Mouse (Mus musculus) lung, adult 18-20 months (tissue): Measurements from ENCODE around the gene Iyd.
"Not testable (repeated sequence)": the region's sequence is repeated elsewhere in the genome, so short reads cannot be mapped to it uniquely, and the experiment has no call there.

ENCODE experiments used
- DNase-seq, 2 experiments: peaks; one replicate each; pipeline ENCODE4 v3.0.0; 2022; ENCODE audit warnings: mixed read lengths in 2 of 2

The Iyd gene

GRCm38 (mm10) chr10:3540003-3540827, at the start of gene Iyd:
Gene Iyd (plus strand): TSS chr10:3540240.
- no peak for DNase-seq

- DNase-seq: no peak
Measured at GRCm38 (mm10) chr10:3496791-3497190, 43.2 kb upstream of the Iyd start.

GRCm38 (mm10) chr10:3500846-3501245, 39.2 kb upstream of the Iyd start:
- DNase-seq: not testable (repeated sequence)

DNA sequence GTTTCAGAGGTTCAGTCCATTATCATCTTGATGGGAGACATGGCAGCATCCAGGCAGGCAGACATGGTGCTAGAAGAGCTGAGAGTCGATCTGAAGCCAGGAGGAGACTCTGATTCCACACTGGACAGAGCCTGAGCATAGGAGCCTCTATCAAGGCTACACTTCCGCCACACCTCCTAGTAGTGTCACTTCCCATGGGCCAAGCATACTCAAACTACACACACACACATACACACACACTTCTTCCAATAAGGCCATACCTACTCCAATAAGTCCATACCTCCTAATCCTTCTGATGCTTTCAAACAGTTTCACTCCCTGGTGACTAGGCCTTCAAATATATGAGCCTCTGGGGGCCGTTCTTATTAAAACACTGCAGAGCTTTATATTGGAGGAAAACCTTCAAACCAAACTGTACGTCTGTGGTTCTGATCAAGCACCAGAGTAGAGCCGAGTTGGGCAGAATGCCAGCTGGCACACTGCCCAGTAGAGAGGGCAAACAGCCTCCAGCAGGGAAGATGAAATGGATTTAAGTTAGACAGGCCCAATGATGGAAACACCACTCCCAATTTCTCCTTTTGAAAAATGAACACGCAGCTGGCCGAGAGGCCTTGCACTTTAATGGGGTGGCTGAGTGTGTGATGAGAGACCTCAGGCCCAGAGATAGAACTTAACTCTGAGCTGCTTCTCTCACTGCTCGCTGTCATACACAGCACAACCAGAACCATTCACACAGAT, 32.4 kb upstream of the Iyd start:
- DNase-seq: peak; percentile 71 to 78

GRCm38 (mm10) chr10:3508222-3508588, 31.8 kb upstream of the Iyd start:
- DNase-seq: no peak

DNA sequence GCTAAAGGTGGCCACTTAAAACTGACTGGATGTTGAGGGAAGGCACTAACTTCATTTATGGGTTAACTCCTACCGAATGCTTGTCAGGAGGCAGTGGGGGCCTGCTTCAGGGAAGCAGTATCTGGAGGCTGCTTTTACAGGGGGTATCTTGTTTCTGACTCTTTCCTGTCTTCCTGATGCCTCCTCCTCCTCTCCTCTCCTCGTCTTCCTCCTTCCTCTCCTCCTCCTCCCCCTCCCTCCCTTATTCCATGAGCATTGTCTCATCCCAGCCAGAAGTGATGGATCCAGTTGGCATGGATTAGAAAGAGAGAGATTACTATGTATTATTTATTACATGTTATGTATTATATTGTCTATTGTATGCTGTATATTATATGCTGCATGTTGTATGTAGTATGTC, 31.3 kb upstream of the Iyd start:
- DNase-seq: no peak

GRCm38 (mm10) chr10:3509663-3510277, 30.3 kb upstream of the Iyd start:
- no peak for DNase-seq

DNA sequence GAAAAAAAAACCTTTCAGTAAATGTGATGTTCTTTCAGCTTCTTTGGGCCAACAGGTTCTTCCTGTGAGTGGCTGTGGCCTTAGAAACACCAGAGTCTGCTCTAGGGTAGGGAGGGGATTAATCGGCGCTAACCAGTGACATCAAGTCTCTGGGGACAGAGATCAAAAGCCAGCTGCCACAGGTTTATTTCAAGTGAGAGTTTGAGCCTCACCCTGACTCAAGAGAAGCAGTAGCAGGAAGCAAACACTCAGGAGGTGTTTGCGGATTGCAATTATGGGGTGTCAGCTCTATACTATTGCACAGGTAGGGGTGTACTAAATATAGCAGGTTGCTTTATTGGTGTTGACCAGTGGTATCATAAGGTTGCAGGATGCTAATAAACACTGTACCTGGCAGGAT, 29.6 kb upstream of the Iyd start:
- DNase-seq: peak in 1 of 2 experiments; percentile 24

DNA sequence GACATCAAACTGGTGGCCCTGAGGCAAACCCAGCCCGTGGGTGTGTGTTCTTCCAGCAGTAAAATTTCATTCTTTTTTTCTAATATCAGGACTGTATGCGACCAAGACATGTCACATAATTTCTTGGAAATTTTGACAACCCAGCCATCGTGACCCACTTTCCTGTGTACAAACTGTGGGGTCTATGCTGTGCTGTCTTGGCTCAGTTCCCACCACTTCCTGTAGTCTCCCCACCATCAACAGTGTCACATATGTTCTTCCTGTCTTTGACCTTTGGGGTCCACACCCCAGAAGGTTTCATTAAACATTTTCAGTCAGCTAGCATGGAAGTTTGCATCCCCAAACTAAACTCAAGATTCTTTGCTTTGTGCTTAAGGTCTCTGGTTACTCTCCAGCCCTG, 28.6 kb upstream of the Iyd start:
- DNase-seq: no peak

DNA sequence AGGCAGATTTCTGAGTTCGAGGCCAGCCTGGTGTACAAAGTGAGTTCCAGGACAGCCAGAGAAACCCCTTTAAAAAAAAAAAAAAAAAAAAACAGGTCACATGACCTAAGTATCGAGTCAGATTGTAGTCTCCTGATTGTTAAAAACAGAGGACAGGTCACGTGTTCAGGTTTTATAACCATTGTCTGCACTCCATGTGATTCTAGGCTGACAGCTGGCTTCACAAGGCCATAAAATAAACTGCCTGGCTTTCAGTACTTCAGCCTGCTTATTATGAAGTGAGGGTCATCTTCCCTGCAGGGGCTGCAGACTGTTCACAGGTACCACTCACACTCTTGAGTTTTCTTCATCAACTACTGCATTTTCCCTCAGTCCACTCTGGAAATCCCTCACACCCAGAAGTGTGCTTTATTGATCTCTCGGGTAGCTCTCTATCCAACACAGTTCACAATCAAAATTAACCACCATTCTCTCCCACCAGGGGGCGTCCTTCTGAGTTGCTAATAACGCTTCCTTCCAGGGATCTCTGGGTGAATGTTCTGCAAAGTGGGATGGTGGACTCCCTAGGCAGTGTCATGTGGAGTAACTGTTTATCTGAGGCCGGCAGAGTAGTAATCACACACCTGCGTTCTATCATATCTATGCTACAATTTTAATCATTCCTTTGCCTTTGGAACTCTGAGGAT, 27.3 kb upstream of the Iyd start:
- DNase-seq: no peak

GRCm38 (mm10) chr10:3513947-3514346, 26.1 kb upstream of the Iyd start:
- no peak for DNase-seq

- DNase-seq: peak; percentile 30 to 47
Measured at GRCm38 (mm10) chr10:3514634-3515033, 25.4 kb upstream of the Iyd start.

GRCm38 (mm10) chr10:3516442-3516841, 23.6 kb upstream of the Iyd start:
- no peak for DNase-seq

- DNase-seq: no peak
Measured at GRCm38 (mm10) chr10:3523044-3523793, 16.8 kb upstream of the Iyd start.

DNA sequence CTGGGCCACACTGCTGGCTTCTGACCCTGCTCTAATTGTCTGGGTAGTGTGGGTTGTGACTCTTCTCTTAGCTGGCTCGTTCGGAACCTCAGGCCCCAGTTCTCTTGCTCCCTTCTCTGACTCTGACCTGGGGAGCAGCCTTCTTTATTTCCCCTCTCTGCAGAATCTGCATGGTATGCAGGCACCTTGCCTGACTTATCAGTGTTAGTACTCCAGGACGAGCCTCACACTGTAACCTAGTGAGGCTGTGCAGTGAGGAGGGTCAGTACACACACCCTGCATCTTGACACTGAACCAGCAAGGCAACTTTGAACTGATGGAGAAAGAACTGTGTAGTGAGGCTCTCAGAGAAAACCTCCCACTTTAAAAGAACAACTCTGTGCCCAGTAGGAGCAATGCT, 15.5 kb upstream of the Iyd start:
- DNase-seq: no peak

DNA sequence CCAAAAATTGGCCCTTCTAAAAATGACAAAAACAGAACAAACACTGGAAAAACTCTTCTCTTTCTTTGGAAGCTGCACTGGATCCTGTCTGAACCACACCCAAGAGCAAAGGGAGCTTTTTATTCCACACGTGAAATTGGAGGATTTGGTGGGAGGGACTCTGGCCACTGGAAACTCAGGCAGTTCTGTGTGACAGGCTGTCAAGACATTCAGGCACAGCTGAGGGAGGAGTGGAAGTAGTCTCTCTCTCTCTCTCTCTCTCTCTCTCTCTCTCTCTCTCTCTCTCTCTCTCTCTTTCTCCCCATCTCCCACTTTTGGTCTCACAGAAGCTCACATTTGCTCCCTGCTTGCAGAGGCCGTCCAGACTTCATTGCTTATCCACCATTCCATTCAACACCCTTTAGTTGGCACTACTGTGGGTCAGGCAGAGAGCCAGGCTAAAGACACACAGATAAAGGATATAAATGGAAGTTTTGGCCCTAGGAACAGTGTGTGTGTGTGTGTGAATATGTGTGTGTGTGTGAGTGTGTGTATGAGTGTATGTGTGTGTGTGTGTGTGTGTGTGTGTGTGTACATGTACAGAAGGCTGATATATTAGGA, 14.5 kb upstream of the Iyd start:
- DNase-seq: no peak

GRCm38 (mm10) chr10:3529807-3530206, 10.2 kb upstream of the Iyd start:
- no peak for DNase-seq

DNA sequence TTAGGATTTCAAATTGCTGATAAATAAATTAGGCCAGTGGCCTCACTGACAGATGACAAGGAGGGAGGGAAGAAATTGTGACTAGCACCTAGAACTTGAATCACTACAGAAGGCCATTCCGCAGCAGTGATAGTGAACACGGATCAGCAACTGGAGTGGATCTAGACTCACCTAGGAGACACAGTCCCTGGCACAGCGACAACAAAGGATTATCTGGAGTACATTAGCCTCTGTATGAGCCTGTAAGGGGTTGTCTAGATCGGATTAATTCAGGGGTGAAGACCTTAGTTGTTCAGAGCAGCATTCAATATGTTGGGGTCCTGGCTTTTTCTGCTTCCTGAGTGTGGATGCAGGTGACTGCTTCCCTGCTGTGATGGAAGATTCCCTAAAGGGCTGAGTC, 9.4 kb upstream of the Iyd start:
- DNase-seq: no peak

- peak; percentile 59 to 74 for DNase-seq
Measured at GRCm38 (mm10) chr10:3531375-3531774, 8.7 kb upstream of the Iyd start.

- peak in 1 of 2 experiments; percentile 24 for DNase-seq
Measured at GRCm38 (mm10) chr10:3534445-3534844, 5.6 kb upstream of the Iyd start.

- no peak for DNase-seq
Measured at GRCm38 (mm10) chr10:3536361-3536760, 3.7 kb upstream of the Iyd start.

DNA sequence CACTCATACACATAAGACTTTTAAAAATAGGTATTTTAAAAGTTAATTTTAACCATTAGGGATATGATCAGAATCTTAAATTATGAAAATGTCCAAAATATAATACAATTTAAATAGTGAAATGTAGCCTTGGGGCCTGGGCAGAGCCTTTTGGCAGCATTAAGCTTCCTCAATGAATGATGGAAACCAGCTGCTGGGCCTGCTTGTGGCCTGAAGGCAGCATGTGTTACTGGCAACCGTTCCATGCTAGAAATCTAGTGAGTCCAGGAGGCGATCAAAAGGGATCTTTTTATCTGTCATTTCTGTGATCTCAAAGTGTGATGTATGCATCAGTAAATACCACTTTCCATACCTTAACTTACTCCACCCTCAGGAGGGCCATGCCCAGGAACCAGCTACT, 9.3 kb downstream of the Iyd start:
- no peak for DNase-seq
